Mouse (Mus musculus): ENCODE results near the gene Khdc1c. TPM values are rescaled to one million over a fixed set of nuclear protein-coding genes. Genes with fewer than 3 reads are reported as not detected.

Khdc1c gene
- polyA plus RNA-seq (2012; rRNA removed) = not detected in 2 replicates

GRCm38 (mm10) chr1:21368031-21368430, at the start of gene Khdc1c:
Gene Khdc1c (plus strand): TSS chr1:21368331.

GRCm38 (mm10) chr1:21349341-21349740, 18.8 kb upstream of the Khdc1c start, which contains the start of gene Khdc1a:
Gene Khdc1a (plus strand): TSS chr1:21349641.

GRCm38 (mm10) chr1:21383256-21383655, 15.1 kb downstream of the Khdc1c start, which contains the start of gene Khdc1b:
Gene Khdc1b (plus strand): TSS chr1:21383556.

Other genes with a start within 250 kb of the Khdc1c start
- 2.3 and 2.5 TPM in 2 replicates for gene Tmem14a, start 149.8 kb upstream of the Khdc1c start, polyA plus RNA-seq (2012; rRNA removed)
- 435 and 536 TPM in 2 replicates for gene Gsta3, start 127.7 kb upstream of the Khdc1c start, polyA plus RNA-seq (2012; rRNA removed)
- gene Khdc1a, start 18.7 kb upstream of the Khdc1c start, polyA plus RNA-seq (2012; rRNA removed) = 0.02 and 0.04 TPM in 2 replicates
- gene Khdc1b, start 15.2 kb downstream of the Khdc1c start, polyA plus RNA-seq (2012; rRNA removed) = not detected in 2 replicates